Mouse (Mus musculus) myocyte (in vitro differentiated cells): Measurements from ENCODE around the gene Zfyve27.

Experiments used
- E2F4 ChIP-seq: IDR thresholded peaks from one replicate; pipeline ENCODE4 v1.6.1; 2011; ENCODE audit warnings: mild to moderate bottlenecking, control low read depth, moderate library complexity; ENCODE audit not compliant: insufficient read depth
- POLR2AphosphoS2 ChIP-seq: IDR thresholded peaks from one replicate; pipeline ENCODE4 v1.6.1; 2011; ENCODE audit warnings: low read depth, control low read depth; ENCODE audit not compliant: insufficient read length
- TCF12 ChIP-seq: IDR thresholded peaks from one replicate; pipeline ENCODE4 v1.6.1; 2011; ENCODE audit warnings: mild to moderate bottlenecking, control low read depth; ENCODE audit not compliant: poor library complexity, insufficient read depth, severe bottlenecking

DNA sequence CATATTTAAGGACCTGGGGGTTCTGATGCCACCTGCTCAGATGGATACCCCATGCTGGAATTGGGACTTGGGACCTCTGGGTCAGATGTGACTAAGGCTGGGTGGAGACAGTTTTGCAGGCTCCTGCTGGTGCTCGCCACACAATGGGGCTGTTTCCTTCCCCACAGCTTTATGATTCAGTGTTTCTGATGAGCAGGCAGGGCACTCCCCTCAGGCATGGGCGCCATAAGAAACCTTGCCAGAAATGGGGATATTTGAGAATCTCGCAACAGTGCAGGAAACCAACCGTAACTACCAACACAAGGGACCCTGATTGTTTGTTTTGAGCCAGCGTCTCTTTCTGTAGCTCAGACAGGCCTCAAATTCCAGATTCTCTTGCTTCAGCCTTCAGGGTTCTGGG, 32.6 kb upstream of the Zfyve27 start:
- TF ChIP-seq POLR2AphosphoS2, result no peak
- no peak for TF ChIP-seq TCF12
- no peak for TF ChIP-seq E2F4
